Mouse (Mus musculus) cerebellum, adult 2 months (tissue): ENCODE results near the gene Saysd1.

Source experiments
- CTCF ChIP-seq: fragments of 200-500 bp; IDR thresholded peaks from 2 replicates; pipeline ENCODE4 v1.5.1; 2011; ENCODE audit warnings: low read depth, mild to moderate bottlenecking, control low read depth, low read length, moderate library complexity, borderline replicate concordance; ENCODE audit not compliant: insufficient read depth
- POLR2A ChIP-seq: fragments of 200-500 bp; IDR thresholded peaks from 2 replicates; pipeline ENCODE4 v1.6.1; 2011; ENCODE audit warnings: low read length, control low read depth, borderline replicate concordance; ENCODE audit not compliant: insufficient read depth

DNA sequence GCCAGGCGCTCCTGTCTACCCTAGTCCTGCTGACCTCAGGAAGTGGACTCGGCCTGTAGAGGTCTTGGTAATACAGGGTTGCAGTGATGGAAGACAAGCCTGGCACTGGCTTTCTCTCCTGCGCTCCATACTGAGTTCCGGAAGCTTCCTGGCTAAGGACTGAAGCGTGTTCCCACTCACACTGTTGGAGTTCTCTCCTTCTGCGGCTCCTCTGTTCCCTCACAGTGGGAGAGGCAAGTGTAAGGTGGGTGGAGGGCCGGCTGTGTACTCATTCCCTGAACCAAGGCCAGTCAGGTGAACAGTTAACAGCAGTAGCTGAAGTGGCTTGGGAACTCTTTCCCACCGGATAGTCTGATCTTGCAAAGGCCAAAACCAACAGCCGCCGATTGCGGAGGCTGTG, 18.3 kb downstream of the Saysd1 start:
- TF ChIP-seq CTCF (no peak), POLR2A (no peak)
